8 mouse cellular contexts compared by ENCODE assay signal in genomic region chr11:107028754-107029153, GRCm38 (mm10). TPM values are rescaled to one million over a fixed set of nuclear protein-coding genes. Genes with fewer than 3 reads are reported as not detected.
DNase-seq lines count a peak whose midpoint lies in the region; ATAC-seq and TF ChIP-seq lines count a peak whose summit lies in the region.

No protein-coding gene starts in this region.

- H3K4me3 ChIP-seq in kidney, postnatal 0 days (replicated peaks; ENCODE audit: low read depth, low read length) = peak overlapping the region; percentile 59
- H3K4me3 ChIP-seq in embryonic facial prominence, embryonic 10.5 days = peak overlapping the region; percentile 65
- H3K4me3 ChIP-seq in hindbrain, embryonic 16.5 days (ENCODE audit: low read length) = peak overlapping the region; percentile 72
- peak overlapping the region; percentile 57 for H3K4me3 ChIP-seq in midbrain, embryonic 16.5 days (ENCODE audit: low read depth, low read length)

- no peaks in the 10 kb centered on the region for H3K36me3 ChIP-seq in kidney, postnatal 0 days (ENCODE audit: insufficient read depth, low read length)
- no peaks in the 10 kb centered on the region for H3K36me3 ChIP-seq in embryonic facial prominence, embryonic 10.5 days (replicated peaks)
- H3K36me3 ChIP-seq in hindbrain, embryonic 16.5 days (ENCODE audit: control insufficient read depth, insufficient read depth, low read length) = no peaks in the 10 kb centered on the region
- no peaks in the 10 kb centered on the region for H3K36me3 ChIP-seq in midbrain, embryonic 16.5 days (ENCODE audit: control insufficient read depth, insufficient read depth, low read length)

- no peaks in the 10 kb centered on the region for H3K27me3 ChIP-seq in kidney, postnatal 0 days (ENCODE audit: insufficient read depth, low read length)
- peaks cover 49% of the 10 kb centered on the region for H3K27me3 ChIP-seq in embryonic facial prominence, embryonic 10.5 days (replicated peaks; ENCODE audit: low read depth, poor library complexity, severe bottlenecking)
- no peaks in the 10 kb centered on the region for H3K27me3 ChIP-seq in hindbrain, embryonic 16.5 days (replicated peaks; ENCODE audit: control insufficient read depth, insufficient read depth, low read length)
- H3K27me3 ChIP-seq in midbrain, embryonic 16.5 days (ENCODE audit: control insufficient read depth, insufficient read depth, low read depth, low read length) = no peaks in the 10 kb centered on the region

- 67% methylated on average over 6 of the region's 6 CpGs for WGBS in kidney, postnatal 0 days
- 67% methylated on average over 6 of the region's 6 CpGs for WGBS in embryonic facial prominence, embryonic 10.5 days
- WGBS in hindbrain, embryonic 16.5 days = 75% methylated on average over 6 of the region's 6 CpGs
- WGBS in midbrain, embryonic 16.5 days = 66% methylated on average over 6 of the region's 6 CpGs

- H3K9me3 ChIP-seq in kidney, postnatal 0 days (replicated peaks; ENCODE audit: low read length) = no peaks in the 10 kb centered on the region
- no peaks in the 10 kb centered on the region for H3K9me3 ChIP-seq in embryonic facial prominence, embryonic 10.5 days
- no peaks in the 10 kb centered on the region for H3K9me3 ChIP-seq in hindbrain, embryonic 16.5 days (ENCODE audit: control insufficient read depth, low read length)
- no peaks in the 10 kb centered on the region for H3K9me3 ChIP-seq in midbrain, embryonic 16.5 days (replicated peaks; ENCODE audit: control insufficient read depth, low read length, poor library complexity, severe bottlenecking)

- H3K4me1 ChIP-seq in kidney, postnatal 0 days (replicated peaks; ENCODE audit: insufficient read depth, low read length) = peaks cover 5% of the 10 kb centered on the region
- peaks cover 65% of the 10 kb centered on the region for H3K4me1 ChIP-seq in embryonic facial prominence, embryonic 10.5 days
- peaks cover 22% of the 10 kb centered on the region for H3K4me1 ChIP-seq in hindbrain, embryonic 16.5 days (ENCODE audit: control insufficient read depth, insufficient read depth, low read depth, low read length)
- H3K4me1 ChIP-seq in midbrain, embryonic 16.5 days (ENCODE audit: control insufficient read depth, insufficient read depth, low read length) = peaks cover 22% of the 10 kb centered on the region

- peak overlapping the region; percentile 92 for H3K4me2 ChIP-seq in kidney, postnatal 0 days (ENCODE audit: low read length)
- peak overlapping the region; percentile 82 for H3K4me2 ChIP-seq in hindbrain, embryonic 16.5 days (ENCODE audit: low read length)
- peak overlapping the region; percentile 85 for H3K4me2 ChIP-seq in midbrain, embryonic 16.5 days (ENCODE audit: low read length)

- peak overlapping the region; percentile 74; the same call in 1 of the 2 replicates for H3K9ac ChIP-seq in kidney, postnatal 0 days (ENCODE audit: low read depth, low read length)
- peak overlapping the region; percentile 77 for H3K9ac ChIP-seq in hindbrain, embryonic 16.5 days (ENCODE audit: low read depth, low read length)
- peak overlapping the region; percentile 73 for H3K9ac ChIP-seq in midbrain, embryonic 16.5 days (ENCODE audit: low read depth, low read length)

- peak overlapping the region; percentile 87 for H3K27ac ChIP-seq in kidney, postnatal 0 days
- no peak overlapping the region for H3K27ac ChIP-seq in embryonic facial prominence, embryonic 10.5 days (replicated peaks)
- peak overlapping the region; percentile 92 for H3K27ac ChIP-seq in hindbrain, embryonic 16.5 days (ENCODE audit: low read depth, low read length)
- H3K27ac ChIP-seq in midbrain, embryonic 16.5 days (ENCODE audit: low read length) = peak overlapping the region; percentile 86

- no peak for TF ChIP-seq CTCF in kidney, postnatal 0 days (IDR thresholded peaks at IDR 0.05; ENCODE audit: low read depth)

- no peak for ATAC-seq in kidney, postnatal 0 days (replicated peaks; ENCODE audit: low FRiP score, low read depth)
- ATAC-seq in hindbrain, embryonic 16.5 days = no peak
- ATAC-seq in midbrain, embryonic 16.5 days = no peak

- no peak for DNase-seq in kidney, postnatal 0 days (ENCODE audit: low spot score)
- DNase-seq in kidney, adult 8-10 months = no peak
- no peak for DNase-seq in embryonic facial prominence, embryonic 10.5 days (ENCODE audit: low spot score)
- no peak for DNase-seq in embryo, embryonic 10.5 days (ENCODE audit: low spot score)
- DNase-seq in thymus, adult 18-20 months = no peak
- no peak for DNase-seq in urinary bladder, postnatal 10 days (ENCODE audit: low spot score)

RNA-seq across cellular contexts. Expression of gene 1810010H24Rik, which starts 3.3 kb away (rescaled TPM):
- 4.2 and 5.1 TPM in 2 replicates for polyA plus RNA-seq in kidney, postnatal 0 days (2015; fragmentation: Nextera tagmentation; extraction: Ambion mirVana)
- polyA plus RNA-seq in embryonic facial prominence, embryonic 10.5 days (2016; fragmentation: Nextera tagmentation; extraction: Ambion mirVana) = 0.98 and 2.1 TPM in 2 replicates
- polyA plus RNA-seq in hindbrain, embryonic 16.5 days (2015; fragmentation: Nextera tagmentation; extraction: Ambion mirVana) = 4.7 and 5.1 TPM in 2 replicates
- polyA plus RNA-seq in midbrain, embryonic 16.5 days (2015; fragmentation: Nextera tagmentation; extraction: Ambion mirVana) = 5.8 and 6.8 TPM in 2 replicates

RNA-seq across cellular contexts. Expression of gene Kpna2, which starts 29.4 kb away (rescaled TPM):
- 157 and 170 TPM in 2 replicates for polyA plus RNA-seq in kidney, postnatal 0 days (2015; fragmentation: Nextera tagmentation; extraction: Ambion mirVana)
- 631 and 685 TPM in 2 replicates for polyA plus RNA-seq in embryonic facial prominence, embryonic 10.5 days (2016; fragmentation: Nextera tagmentation; extraction: Ambion mirVana)
- 132 and 165 TPM in 2 replicates for polyA plus RNA-seq in hindbrain, embryonic 16.5 days (2015; fragmentation: Nextera tagmentation; extraction: Ambion mirVana)
- 137 and 153 TPM in 2 replicates for polyA plus RNA-seq in midbrain, embryonic 16.5 days (2015; fragmentation: Nextera tagmentation; extraction: Ambion mirVana)
